In the genomic region with DNA sequence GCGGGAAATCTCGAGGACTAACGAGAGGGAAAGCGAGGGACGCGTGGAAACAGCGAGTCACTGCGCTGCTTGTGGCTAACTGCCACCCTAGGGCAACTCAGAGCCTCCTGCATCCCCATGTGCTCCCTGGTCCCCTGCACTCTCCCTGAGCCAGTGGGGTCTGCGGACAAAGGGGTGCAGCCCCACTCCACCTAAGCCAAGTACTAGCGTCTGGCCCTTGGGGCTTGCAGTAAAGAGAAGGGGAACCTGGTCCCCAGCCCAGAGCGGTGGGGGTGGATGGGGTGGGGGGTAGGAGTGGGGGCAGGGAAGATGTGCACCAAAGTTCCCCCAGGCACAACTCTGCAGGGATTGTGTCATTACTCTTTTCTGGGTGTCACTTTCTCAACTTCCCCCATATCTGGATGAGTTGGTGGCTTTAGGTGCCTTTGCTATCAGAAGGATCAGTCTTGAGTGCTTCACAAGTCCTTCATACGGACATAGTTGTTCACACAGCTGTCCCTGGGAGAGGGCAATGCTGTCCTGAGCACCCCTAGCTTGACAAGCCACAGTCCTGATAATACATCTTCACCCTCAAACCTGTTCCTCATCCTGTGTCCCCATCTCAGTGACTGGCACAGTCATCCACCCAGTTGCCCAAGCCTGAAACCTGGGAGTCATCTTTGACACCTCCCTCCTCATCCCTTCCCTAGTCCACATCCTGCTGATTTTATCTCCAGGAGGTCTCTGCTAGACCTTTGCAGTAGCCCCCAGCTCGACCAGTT, we compare ENCODE assay signal across 9 mouse cellular contexts. TPM values are rescaled to one million over a fixed set of nuclear protein-coding genes. Genes with fewer than 3 reads are reported as not detected.
DNase-seq lines count a peak whose midpoint lies in the region; ATAC-seq and TF ChIP-seq lines count a peak whose summit lies in the region.
"Had no signal": no experiment of that assay in that cellular context is flagged by ENCODE, and none has a peak within 500 bp of the region (broad histone marks: within the 10 kb centered on the region; RNA-seq: fewer than 3 reads in every experiment).

No protein-coding gene starts in this region.

- no peak for TF ChIP-seq CTCF in MEL (IDR thresholded peaks at IDR 0.05 in 2 of 3, conservative IDR thresholded peaks at IDR 0.05 in 1 of 3; ENCODE audit: control insufficient read depth in 1 of 3, insufficient read depth in 1 of 3, low read depth in 2 of 3, low read length in 3 of 3, poor library complexity in 1 of 3, severe bottlenecking in 1 of 3)

- H3K9ac ChIP-seq in heart, embryonic 16.5 days (ENCODE audit: low read length): peak overlapping the region; percentile 31; the same call in 1 of the 2 replicates
- H3K9ac ChIP-seq in MEL (ENCODE audit: control insufficient read depth, low read depth, low read length, poor library complexity, severe bottlenecking): peak overlapping the region; percentile 43
- 0 out of 2 replicates have a peak overlapping the region, but pooled peaks have one; percentile 20 for H3K9ac ChIP-seq in hindbrain, embryonic 12.5 days

- peak overlapping the region; percentile 62 for H3K4me2 ChIP-seq in heart, embryonic 16.5 days (ENCODE audit: low read depth, low read length)
- H3K4me2 ChIP-seq in hindbrain, embryonic 12.5 days (replicated peaks): peak overlapping the region; percentile 40

- no peak for TF ChIP-seq RAD21 in MEL (IDR thresholded peaks at IDR 0.05; ENCODE audit: low read depth, low read length)

- H3K27ac ChIP-seq in heart, embryonic 16.5 days (ENCODE audit: low read length): no peak overlapping the region
- no peak overlapping the region for H3K27ac ChIP-seq in MEL (ENCODE audit: control insufficient read depth, low read depth, low read length)
- H3K27ac ChIP-seq in hindbrain, embryonic 12.5 days: no peak overlapping the region

- 0 out of 2 replicates have a peak, but pooled peaks cover 3% of the 10 kb centered on the region for H3K36me3 ChIP-seq in heart, embryonic 16.5 days (ENCODE audit: control insufficient read depth, insufficient read depth)
- H3K36me3 ChIP-seq in MEL (ENCODE audit: control insufficient read depth in 1 of 2, insufficient read depth in 2 of 2, low read length in 2 of 2): peaks cover 0 to 10% of the 10 kb centered on the region in 2 experiments; a peak in 2 of 4 replicates
- H3K36me3 ChIP-seq in hindbrain, embryonic 12.5 days: no peaks in the 10 kb centered on the region

- H3K27me3 ChIP-seq in heart, embryonic 16.5 days (ENCODE audit: control insufficient read depth, insufficient read depth, low read length): no peaks in the 10 kb centered on the region
- H3K27me3 ChIP-seq in MEL (ENCODE audit: control insufficient read depth in 1 of 2, insufficient read depth in 2 of 2, low read length in 2 of 2): no peaks in the 10 kb centered on the region
- peaks cover 3% of the 10 kb centered on the region; the same call in 1 of the 2 replicates for H3K27me3 ChIP-seq in hindbrain, embryonic 12.5 days

- H3K9me3 ChIP-seq in heart, embryonic 16.5 days (replicated peaks; ENCODE audit: control insufficient read depth, low read length): no peaks in the 10 kb centered on the region
- no peaks in the 10 kb centered on the region for H3K9me3 ChIP-seq in MEL (replicated peaks; ENCODE audit: insufficient read depth, low read length)
- no peaks in the 10 kb centered on the region for H3K9me3 ChIP-seq in hindbrain, embryonic 12.5 days (replicated peaks)

- TF ChIP-seq POLR2A in MEL (IDR thresholded peaks at IDR 0.05; ENCODE audit: control insufficient read depth in 1 of 2, insufficient read depth in 1 of 2, low read depth in 1 of 2, low read length in 2 of 2, poor library complexity in 1 of 2): no peak

- WGBS in heart, embryonic 16.5 days: 24% methylated on average over 13 of the region's 13 CpGs
- WGBS in hindbrain, embryonic 12.5 days: 31% methylated on average over 13 of the region's 13 CpGs

- H3K4me1 ChIP-seq in heart, embryonic 16.5 days (ENCODE audit: control insufficient read depth, insufficient read depth, low read length): peaks cover 6% of the 10 kb centered on the region; the same call in 1 of the 2 replicates
- H3K4me1 ChIP-seq in MEL (ENCODE audit: control insufficient read depth in 1 of 2, insufficient read depth in 2 of 2, low read length in 2 of 2): peaks cover 10 to 21% of the 10 kb centered on the region in 2 experiments; a peak in 3 of 4 replicates
- H3K4me1 ChIP-seq in hindbrain, embryonic 12.5 days: 0 out of 2 replicates have a peak, but pooled peaks cover 4% of the 10 kb centered on the region

- no peaks in the 10 kb centered on the region for H3K79me2 ChIP-seq in MEL (ENCODE audit: control insufficient read depth, insufficient read depth, low read length, poor library complexity)

- no peak for TF ChIP-seq EP300 in MEL (IDR thresholded peaks at IDR 0.05; ENCODE audit: low read depth in 1 of 2, low read length in 2 of 2)

- no peak for ATAC-seq in heart, embryonic 16.5 days (replicated peaks; ENCODE audit: extremely low read depth, insufficient read depth, low FRiP score)
- ATAC-seq in hindbrain, embryonic 12.5 days (ENCODE audit: low FRiP score): no peak; the same call in 1 of the 2 replicates
- peak; percentile 21 for ATAC-seq in megakaryocyte progenitor cell, adult 5-6 weeks (replicated peaks; ENCODE audit: poor library complexity)

- peak overlapping the region; percentile 21 for H3K4me3 ChIP-seq in heart, embryonic 16.5 days (ENCODE audit: low read length)
- peak overlapping the region; percentile 37 to 60; a peak in 3 of 4 replicates for H3K4me3 ChIP-seq in MEL (ENCODE audit: control insufficient read depth in 1 of 2, insufficient read depth in 1 of 2, low read depth in 2 of 2, low read length in 2 of 2)
- no peak overlapping the region for H3K4me3 ChIP-seq in hindbrain, embryonic 12.5 days

- DNase-seq in heart, adult 18-20 months: no peak
- peak; percentile 28 for DNase-seq in MEL (ENCODE audit: low read depth, low spot score)
- no peak for DNase-seq in adrenal gland, postnatal 10 days
- no peak for DNase-seq in retina, postnatal 1 day
- DNase-seq in cerebellum, postnatal 36 days: no peak
- DNase-seq: cerebellum, adult 9-11 months had no signal

TF ChIP-seq in MEL, 35 proteins besides CTCF, POLR2A, EP300 and RAD21:
- TF ChIP-seq POLR2AphosphoS2 (IDR thresholded peaks at IDR 0.05; ENCODE audit: low read length) (no peak), ZNF384 (IDR thresholded peaks at IDR 0.05; ENCODE audit: low read depth, low read length) (no peak), E2F4 (IDR thresholded peaks at IDR 0.05; ENCODE audit: borderline replicate concordance, low read depth, low read length) (no peak)
TF ChIP-seq in MEL: peak in this region for 0.

RNA-seq across cellular contexts. Expression of gene Ttc39a, which starts 11.9 kb away (rescaled TPM):
- polyA plus RNA-seq in heart, embryonic 16.5 days (2015; fragmentation: Nextera tagmentation; extraction: Ambion mirVana): 6.7 and 7.7 TPM in 2 replicates
- 1 to 10 TPM; 1.7 to 2.1 TPM for total RNA-seq in heart, adult 18-20 months (2021)
- 1.8 and 2.8 TPM in 2 replicates for total RNA-seq in MEL (2012; rRNA removed)
- 1 to 10 TPM in 1 of 2 experiments, not detected in 1; 4.2 TPM for polyA plus RNA-seq in MEL (2012; ENCODE audit: insufficient read depth in 1 of 2, insufficient read length in 2 of 2, low read depth in 1 of 2, low replicate concordance in 2 of 2, missing spikeins in 1 of 2)
- polyA plus RNA-seq in hindbrain, embryonic 12.5 days (2016; fragmentation: Nextera tagmentation; extraction: Ambion mirVana): 2.2 and 2.3 TPM in 2 replicates
- 0.64 and 1.2 TPM in 2 replicates for total RNA-seq in megakaryocyte progenitor cell, adult 5-6 weeks (2015)
- 0.98 and 4.0 TPM in 2 replicates for total RNA-seq in megakaryocyte progenitor cell, adult 5-6 weeks (2017)
- 1 to 10 TPM; 5.3 to 5.8 TPM for total RNA-seq in adrenal gland, postnatal 10 days (2021)
